Mouse (Mus musculus) Muller cell, postnatal 12 days (primary cell): ENCODE measurements around the gene Mdm2.
A peak's percentile ranks its signal among the peaks of the same experiment; 100 is the strongest.
"Not testable (repeated sequence)": the region's sequence is repeated elsewhere in the genome, so short reads cannot be mapped to it uniquely, and the experiment has no call there.

ENCODE experiments used
- DNase-seq: peaks from one replicate; pipeline ENCODE4 v3.0.0-alpha.2; 2015; ENCODE audit errors: inconsistent ontology term

The Mdm2 gene

DNA sequence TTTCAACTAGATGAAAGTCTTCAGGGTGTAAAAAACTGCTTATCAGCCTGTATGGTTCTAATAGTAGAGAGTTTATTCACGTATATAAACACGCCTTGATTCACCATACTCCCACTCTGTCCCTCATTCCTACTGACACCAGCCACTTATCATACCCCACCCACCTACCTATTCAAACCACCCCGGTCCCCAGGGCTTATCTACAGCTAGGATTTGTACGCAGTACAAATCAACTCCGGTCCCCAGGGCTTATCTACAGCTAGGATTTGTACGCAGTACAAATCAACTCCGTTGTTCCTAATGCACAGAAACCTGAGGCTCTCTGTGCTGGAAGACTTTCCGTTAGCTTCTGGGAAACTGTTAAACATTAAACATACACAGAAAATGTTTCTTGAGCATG is 23.1 kb upstream of the Mdm2 start:
- DNase-seq: not testable (repeated sequence)

DNA sequence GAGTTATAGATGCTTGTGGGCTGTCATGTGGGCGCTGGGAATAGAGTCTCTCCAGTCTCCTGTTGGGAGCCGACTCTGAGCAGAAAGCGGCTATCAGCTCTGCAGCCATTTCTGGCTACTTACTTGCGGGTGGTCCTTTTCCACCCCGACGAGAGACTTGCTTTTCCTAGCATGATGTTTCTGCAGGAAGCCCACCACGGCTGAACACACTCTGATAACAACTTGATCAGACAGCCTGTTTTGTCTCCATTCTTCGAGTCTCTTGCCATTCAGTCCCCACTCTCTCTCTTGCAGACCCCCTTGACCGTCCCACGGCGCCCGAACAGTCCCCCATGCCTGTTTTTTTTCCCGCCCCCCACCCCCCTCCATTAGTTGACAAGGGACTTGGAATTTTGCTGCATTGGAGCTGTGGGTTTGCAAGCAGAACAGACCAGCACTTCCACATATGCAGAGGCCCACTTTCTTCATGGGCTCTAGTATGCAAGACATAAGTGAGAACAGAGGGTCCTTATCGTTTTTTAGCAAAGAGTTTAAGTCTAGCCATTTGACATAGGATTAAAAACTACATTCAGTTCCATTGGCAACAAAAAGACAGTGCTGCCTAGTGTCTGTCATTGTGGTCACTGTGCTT is 22.5 kb upstream of the Mdm2 start:
- no peak for DNase-seq

DNA sequence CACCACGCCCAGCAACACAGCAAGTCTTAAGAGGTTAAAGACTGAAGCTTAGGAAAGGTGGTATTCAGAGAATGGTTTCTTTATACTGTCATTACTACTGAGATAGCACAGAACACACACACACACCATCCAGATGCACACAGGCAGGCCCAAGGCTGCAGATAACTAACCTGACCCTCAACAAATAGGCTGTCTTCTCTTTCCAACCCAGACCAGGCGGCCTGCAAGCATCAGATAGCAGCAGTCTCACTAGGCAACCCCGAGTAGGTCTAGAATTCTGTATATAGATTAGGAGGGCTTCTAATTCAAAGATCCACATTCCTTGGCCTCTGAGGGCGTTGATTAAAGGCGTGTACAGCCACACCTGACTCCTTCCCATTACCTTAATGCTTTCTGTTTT is 21.6 kb upstream of the Mdm2 start:
- DNase-seq: no peak

DNA sequence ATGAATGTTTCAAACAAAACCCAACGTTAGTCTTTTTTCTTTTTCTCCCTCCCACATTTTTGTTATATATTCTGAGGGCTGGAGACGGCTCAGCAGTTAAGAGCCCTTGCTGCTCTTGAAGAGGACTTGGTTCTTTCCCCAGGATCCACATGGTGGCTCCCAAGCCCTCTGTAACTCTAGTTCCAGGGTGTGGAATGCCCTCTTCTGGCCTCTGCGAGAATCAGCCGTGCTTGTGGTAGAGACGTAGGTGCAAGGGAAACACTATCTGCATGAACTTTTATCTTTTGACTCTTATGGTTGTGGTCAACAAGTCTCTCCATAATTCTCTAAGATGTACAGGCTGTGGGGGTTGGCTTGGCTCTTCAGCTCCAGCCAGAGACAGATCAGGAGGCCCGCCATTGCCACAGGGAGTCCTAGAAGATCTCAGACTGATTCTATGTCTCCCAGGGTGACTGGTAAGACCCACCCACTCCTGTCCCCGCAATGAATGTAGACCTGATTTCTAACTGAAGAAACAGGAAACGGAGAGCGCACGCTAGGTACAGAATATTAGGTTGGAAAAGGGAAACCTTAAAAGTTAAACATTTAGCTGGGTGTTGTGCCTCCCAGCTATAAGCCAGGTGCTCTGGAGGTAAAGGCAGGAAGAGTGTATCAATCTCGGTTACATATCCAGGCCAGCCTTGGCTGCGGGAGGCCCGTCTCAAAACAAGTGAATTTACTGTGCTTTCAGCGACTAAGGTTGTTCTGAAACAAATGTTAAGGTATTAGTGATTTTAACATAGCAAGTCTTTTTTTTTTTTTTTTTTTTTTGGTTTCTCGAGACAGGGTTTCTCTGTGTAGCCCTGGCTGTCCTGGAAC is 20.9 kb upstream of the Mdm2 start:
- DNase-seq: peak; percentile 59

DNA sequence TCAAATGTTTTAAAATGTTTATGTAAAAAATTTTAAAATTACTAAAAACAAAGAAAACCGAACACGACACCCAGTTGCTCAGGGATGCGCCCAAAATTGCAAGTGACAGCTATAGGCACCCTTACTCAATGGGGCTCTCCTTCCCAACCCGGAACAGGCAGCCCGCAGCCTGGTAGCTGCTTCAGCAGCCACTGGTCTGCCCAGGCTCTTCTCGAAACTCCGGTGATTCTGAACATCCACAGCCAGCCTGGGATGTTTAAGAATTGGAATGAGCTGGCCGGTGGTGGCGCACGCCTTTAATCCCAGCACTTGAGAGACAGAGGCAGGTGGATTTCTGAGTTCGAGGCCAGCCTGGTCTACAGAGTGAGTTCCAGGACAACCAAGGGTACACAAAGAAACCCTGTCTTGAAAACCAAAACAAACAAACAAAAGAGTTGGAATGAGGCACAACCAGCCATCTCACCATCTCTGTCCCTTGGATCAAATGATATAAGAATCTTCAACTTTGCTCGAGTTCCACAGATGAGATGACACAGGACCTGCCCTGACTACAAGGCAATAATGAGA is 20.2 kb upstream of the Mdm2 start:
- no peak for DNase-seq

DNA sequence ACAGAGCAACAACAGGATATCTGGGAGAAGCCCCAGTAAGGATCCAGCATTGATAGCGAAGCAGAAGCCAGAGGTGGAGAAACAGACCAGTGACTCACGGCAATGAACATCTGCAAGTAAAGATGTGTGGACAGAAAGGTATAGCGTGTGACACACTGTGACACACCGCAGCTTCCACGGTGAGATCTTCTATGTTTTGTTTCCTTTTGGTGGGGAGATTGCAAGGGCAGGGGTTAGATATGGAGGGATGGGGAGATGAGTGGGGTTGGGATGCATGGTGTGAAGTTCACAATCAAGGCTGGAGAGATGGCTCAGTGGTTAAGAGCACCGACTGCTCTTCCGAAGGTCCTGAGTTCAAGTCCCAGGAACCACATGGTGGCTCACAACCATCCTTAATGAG is 19.6 kb upstream of the Mdm2 start:
- DNase-seq: no peak

DNA sequence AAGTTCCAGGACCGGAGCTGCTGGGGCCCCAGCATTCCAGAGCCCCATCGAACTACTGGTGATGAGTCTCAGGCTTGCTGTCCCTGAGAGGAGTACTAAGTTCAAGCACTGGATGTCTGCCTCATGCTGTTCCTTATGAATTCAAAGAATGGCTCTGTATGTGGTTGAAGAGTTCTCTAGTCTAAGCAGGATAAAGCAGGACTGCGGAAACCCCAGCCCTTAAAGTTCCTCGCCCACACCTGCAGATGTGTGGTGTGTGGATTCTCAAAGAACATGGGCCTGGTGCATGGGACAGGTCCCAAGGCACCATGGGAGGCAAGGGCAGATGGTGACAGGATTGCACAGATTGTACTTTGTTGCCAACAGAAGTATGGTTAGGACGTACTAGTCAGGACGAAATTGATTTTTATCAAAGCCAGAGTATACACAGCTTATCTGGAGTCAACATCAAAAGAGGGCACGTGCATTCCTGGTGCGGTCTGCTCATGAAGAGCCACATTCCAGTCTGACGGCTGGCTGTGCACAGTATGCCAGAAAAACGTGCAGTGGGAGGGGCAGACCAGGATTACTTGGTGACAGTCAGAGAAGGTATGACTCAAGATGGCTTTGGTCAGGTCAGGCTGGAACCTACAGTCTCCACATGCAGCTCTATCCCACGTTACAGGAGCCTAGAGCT is 18.7 kb upstream of the Mdm2 start:
- DNase-seq: no peak

DNA sequence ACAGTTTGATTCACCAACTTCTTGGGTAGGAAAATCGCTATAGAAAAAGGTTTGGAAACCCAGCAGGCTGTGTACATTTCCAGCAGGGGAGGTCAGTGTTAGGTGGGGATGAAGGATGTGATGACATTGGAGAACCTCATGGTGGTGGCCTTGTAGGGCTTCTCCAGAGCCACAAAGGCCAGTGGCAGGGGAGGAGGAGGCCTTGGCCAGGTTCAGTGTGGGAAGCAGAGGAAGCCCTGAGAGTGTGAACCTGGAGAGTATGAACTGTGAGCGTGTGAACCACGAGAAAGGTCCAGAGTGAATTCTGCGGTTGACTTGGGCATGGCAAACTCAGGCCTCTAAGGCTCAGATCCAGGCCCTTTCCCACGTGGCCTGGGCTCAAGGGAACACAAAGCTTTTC is 18.0 kb upstream of the Mdm2 start:
- DNase-seq: no peak

DNA sequence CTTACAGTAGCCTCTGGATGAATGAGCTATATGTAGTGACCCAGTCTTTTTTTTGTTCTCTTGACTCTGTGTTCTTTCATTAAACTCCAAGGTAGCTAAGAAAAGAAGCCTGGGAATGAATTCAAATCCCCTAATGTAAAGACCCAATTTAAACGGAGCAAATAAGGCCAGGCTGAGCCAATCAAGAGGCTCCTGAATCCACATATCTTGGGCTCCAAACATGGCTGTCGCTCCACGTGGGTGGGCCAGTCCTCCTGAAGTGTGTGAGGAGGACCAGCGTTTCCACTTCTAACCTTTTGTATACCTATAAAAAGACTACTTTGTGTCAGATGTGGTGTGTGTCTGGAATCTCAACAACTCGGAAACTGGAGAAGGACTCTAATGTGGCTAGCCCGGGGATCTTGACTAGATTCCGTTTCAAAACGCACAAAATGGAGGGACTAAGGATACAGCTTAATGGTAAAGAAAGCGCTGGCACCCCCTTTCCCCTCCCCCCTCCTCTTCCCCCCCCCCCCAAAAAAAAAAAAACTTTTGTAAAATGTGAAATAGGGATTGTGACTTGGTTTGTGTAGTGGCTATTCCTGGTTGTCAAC is 17.1 kb upstream of the Mdm2 start:
- DNase-seq: no peak

DNA sequence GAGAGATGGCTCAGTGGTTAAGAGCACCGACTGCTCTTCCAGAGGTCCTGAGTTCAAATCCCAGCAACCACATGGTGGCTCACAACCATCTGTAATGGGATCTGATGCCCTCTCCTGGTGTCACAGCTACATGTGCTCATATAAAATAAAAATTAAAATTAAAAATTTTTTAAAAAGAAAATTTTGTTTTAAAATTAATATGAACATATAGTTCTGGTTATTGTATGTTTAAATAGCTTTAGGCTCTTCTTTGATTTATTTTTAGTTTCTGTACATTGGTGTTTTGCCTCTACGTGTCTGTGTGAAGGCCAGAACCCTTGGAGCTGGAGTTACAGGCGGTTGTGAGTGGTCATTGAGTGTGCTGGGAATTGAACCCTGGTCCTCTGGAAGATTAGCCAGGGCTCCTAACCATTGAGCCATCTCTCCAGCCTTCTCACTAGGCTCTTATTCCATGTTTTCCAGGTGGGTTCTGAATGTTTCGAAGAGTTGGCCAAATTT is 16.4 kb upstream of the Mdm2 start:
- no peak for DNase-seq

DNA sequence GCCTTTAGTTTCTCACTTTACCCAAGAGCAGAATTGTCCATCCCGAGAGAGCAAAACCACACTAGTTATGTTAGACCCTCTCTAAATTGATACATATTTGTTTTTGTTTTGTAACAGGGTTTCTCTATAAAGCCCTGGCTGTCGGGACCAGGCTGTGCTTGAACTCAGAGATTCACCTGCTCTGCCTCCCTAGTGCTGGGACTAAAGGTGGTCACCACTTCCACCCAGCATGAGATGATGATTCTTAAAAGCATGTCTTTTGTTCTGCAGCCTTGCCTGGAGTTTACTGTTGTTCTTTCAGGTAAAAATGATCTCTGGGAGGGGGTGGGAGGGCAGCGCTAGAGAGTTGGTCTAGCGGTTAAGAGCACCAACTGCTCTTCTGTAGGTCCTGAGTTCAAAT is 15.8 kb upstream of the Mdm2 start:
- no peak for DNase-seq

DNA sequence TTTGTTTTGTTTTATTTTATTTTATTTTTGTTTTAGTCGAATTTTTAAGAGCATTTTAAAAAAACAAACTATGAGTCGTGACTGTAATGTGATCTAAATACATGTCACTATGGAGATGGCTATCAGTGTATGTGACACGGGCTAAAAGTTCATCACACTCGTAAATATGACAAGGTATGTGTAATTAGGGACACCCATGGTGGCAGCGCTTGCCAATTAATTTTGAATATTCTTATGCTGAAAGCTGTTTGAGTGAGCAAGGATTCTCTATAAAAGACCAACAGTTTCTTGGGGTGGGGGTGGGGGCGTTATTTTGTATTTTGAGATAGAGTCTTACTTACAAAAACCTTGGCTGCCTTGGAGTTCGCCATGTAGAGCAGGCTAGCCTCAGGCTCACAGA is 15.1 kb upstream of the Mdm2 start:
- no peak for DNase-seq

DNA sequence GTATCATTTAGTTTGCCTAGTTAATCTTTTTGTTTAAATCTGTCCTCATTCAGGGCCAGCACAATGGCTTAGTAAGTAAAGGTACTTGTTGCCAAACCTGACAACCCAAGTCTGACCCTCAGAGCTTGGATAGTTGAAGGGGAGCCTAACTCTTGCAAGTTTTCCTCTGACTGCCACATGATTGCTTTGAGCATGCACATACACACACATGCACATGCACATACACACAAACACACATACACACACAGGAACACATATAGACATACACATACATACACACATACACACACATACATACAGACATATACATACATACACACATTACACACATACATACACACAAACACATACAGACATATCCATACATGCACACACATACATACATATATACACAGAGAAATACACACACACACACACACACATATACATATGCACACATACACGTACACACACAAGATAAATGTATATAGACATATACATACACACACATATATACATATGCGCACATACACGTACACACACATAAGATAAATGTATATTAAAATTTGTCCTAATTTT is 14.3 kb upstream of the Mdm2 start:
- no peak for DNase-seq

DNA sequence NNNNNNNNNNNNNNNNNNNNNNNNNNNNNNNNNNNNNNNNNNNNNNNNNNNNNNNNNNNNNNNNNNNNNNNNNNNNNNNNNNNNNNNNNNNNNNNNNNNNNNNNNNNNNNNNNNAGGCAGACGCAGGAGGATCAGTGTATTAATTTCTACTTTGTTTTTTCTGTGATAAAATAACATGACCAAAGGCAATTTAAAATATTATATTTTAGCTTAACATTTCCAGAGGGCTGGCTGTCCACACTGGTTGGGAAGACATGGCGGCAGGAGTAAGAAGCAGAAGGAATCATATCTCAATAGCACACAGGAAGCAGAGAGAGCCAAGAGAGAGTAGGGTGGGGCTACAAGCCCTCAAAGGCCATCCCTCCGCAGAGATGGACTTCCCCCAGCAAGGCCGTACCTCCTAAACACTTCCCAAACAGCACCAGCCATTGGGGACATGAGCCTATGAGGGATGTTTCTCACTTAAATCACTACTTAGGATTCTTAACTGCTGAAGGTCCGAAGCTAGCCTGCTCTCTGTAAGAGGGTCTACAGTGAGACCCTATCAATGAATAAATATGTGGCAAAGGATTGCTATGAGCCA is 13.7 kb upstream of the Mdm2 start:
- DNase-seq: no peak

DNA sequence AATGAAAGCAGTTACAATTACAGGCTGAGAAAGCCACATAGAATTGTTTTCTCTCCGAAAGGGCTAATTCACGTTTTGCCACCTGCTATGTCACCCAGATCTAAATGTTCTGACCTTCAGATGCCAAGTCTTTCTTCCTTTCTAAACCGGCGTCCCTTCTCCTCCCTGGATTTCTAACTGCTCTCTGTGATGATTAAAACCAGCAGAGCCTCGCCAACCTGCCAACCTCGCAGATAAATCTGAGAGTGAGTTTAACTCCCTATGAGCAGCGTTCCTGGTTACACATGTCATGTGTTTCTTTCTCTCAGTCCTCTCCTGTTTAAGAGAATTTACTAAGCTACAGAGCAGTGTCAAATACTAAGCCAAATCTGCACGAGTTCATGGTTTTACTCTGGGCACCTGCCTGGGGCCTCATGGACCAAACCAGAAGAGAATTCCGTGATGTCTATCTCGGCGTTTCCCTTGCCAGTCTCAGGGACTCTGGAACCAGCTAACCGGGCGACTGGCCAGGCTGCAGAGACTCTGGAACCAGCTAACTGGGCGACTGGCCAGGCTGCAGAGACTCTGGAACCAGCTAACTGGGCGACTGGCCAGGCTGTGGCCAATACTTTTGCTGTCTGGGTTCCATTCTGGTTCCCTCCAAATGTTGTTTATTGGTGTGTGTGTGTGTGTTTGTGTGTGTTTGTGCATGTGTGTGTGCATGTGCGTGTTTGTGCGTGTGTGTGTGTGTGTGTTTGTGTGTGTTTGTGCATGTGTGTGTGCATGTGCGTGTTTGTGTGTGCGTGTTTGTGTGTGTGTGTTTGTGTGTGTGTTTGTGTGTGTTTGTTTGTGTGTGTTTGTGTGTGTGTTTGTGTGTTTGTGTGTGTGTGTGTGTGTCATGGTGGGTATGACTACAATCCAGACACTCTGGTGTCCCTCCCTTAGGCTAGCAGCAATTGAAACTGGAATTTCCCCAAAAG is 7.9 kb upstream of the Mdm2 start:
- peak; percentile 39 for DNase-seq

DNA sequence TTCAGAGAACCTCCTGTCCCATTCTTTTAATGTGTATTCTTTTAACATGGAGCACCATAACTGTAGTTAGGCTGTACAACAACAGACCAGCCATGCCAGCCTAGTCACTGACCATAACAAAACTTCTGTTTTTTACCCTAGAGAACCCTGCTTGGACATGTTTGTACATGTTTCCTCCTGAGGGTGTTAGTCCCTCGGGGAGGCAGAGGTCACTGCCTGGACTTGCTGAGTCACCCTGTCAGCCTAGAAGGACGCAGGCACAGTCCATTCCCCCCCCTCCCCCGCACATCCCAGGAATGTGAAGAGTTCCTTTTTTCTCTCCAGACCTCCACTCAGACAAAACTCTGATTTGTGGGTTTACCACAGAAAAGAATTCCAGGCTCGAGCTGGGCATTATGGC is 7.0 kb upstream of the Mdm2 start:
- peak; percentile 99 for DNase-seq

DNA sequence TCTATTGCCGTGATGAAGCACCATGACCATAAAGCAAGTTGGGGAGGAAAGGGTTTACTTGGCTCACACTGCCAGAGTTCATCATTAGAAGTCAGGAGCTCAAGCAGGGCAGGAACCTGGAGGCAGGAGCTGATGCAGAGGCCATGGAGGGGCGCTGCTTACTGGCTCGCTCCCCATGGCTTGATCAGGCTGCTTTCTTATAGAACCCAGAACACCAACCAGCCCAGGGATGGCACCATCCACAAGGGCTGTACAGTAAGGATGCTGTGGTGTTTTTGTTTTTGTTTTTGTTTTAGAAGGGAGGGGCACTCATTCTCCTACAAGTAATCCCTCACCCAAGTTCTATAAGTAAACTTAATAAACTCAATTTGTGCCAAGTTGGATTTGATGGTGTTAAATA is 6.1 kb upstream of the Mdm2 start:
- DNase-seq: no peak

DNA sequence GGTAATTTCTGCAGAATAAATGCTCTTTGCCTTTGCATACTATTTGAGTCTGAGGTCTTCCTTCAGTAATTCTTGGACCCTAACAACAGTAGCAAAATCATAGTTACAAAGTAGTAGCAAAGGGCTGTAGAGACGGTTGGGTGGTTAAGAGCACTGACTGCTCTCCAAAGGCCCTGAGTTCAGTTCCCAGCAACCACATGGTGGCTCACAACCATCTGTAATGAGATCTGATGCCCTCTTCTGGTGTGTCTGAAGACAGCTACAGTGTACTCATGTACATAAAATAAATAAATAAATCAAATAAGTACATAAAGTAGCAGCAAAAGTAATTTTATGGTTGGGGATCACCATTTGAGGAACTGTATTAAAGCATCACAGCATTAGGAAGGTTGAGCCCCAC is 5.1 kb upstream of the Mdm2 start:
- not testable (repeated sequence) for DNase-seq

DNA sequence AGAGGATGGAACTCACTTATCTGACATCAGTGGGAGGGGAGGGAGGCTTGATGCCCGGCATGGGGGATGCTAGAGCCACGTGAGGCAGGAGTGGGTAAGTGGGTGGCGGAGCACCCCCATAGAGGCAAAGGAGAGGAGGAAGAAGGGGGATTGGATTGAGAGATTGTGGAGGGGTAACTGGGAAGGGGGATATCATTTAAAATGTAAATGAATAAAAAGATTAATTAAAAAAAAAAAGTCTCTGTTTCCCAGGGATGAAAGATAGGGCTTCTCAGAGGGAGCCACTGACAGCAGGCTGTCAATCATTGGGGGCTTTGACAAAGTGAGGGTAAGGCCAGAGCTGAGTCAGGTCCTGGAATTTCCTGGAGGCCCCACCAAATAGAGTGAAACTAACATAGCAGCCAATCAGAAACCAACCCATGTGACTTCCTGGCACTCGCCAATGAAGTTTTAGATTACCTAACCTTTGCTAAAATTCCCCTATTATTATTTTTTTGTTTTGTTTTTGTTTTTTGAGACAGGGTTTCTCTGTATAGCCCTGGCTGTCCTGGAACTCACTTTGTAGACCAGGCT is 4.5 kb upstream of the Mdm2 start:
- no peak for DNase-seq

DNA sequence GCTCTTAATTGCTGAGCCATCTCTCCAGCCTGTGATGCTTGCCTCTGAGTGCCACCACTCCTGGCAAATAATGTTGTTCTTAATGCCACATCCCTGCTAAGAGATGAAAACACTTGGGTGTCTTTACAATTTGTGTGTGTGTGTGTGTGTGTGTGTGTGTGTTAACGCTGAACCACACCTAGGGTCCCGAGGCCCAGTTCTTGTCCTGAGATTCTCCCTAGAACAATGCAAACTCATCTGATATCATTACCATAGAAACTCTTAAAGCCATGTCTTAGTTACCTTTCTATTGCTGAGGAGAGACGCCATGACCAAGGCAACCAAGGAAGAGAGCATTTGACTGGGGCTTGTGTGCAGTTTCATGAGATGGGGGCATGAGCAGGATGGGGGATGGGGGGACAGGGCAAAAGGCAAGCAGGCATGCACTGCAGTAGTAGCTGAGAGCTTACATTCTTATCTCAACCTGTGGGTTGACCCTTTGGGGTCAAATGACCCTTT is 3.5 kb upstream of the Mdm2 start:
- DNase-seq: no peak
